Mouse (Mus musculus): ENCODE data around the gene Arrdc5. TPM values are rescaled to one million over a fixed set of nuclear protein-coding genes. Genes with fewer than 3 reads are reported as not detected.
"Not testable (repeated sequence)": the region's sequence is repeated elsewhere in the genome, so short reads cannot be mapped to it uniquely, and the experiment has no call there.

Arrdc5 gene
- polyA plus RNA-seq, 1 experiment: not detected

- not testable (repeated sequence) for H3K27ac ChIP-seq (replicated peaks; ENCODE audit: low read depth, low read length); H3K4me3 ChIP-seq (ENCODE audit: insufficient read depth, low read depth, low read length)
- peaks cover 13% of the 10 kb centered on the region; the same call in 1 of the 2 replicates for H3K4me1 ChIP-seq (ENCODE audit: control insufficient read depth, insufficient read depth, insufficient read length, low read length)
Measured at GRCm38 (mm10) chr17:56258269-56258668, 41.8 kb downstream of the Arrdc5 start.

DNA sequence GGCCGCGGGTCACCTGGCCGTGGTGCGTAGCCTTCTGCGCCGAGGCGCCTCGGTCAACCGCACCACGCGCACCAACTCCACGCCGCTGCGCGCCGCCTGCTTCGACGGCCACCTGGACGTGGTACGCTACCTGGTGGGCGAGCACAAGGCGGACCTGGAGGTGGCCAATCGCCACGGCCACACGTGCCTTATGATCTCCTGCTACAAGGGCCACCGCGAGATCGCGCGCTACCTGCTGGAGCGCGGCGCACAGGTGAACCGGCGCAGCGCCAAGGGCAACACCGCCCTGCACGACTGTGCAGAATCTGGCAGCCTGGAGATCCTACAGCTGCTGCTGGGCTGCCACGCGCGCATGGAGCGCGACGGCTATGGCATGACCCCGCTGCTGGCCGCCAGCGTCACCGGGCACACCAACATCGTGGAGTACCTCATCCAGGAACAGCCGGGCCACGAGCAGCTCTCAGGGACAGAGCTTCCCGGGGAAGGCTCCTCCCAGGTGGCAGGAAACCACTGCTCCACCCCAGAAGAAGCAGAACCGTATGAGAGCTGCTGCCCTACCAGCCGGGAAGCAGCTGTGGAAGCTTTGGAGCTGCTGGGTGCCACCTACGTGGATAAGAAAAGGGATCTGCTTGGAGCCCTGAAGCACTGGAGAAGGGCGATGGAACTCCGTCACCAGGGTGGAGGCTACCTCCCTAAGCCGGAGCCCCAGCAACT is 42.7 kb downstream of the Arrdc5 start:
- Histone ChIP-seq H3K4me3 (ENCODE audit: insufficient read depth, low read depth, low read length) (peak overlapping the region; percentile 61), H3K27ac (replicated peaks; ENCODE audit: low read depth, low read length) (no peak overlapping the region), H3K4me1 (ENCODE audit: control insufficient read depth, insufficient read depth, insufficient read length, low read length) (peaks cover 13% of the 10 kb centered on the region; the same call in 1 of the 2 replicates)

- Histone ChIP-seq H3K4me3 (ENCODE audit: insufficient read depth, low read depth, low read length) (peak within 1 kb of the TSS; percentile 70), H3K27ac (replicated peaks; ENCODE audit: low read depth, low read length) (peak within 1 kb of the TSS; percentile 95), H3K4me1 (ENCODE audit: control insufficient read depth, insufficient read depth, insufficient read length, low read length) (peaks cover 13% of the 10 kb centered on the region; the same call in 1 of the 2 replicates)
Measured at GRCm38 (mm10) chr17:56256239-56256881, 43.7 kb downstream of the Arrdc5 start, which contains the start of gene Fem1a. TSS of gene Fem1a (plus strand) at chr17:56256810.

GRCm38 (mm10) chr17:56255863-56256238 is 44.2 kb downstream of the Arrdc5 start:
- peak overlapping the region; percentile 95 for H3K27ac ChIP-seq (replicated peaks; ENCODE audit: low read depth, low read length)
- H3K4me1 ChIP-seq (ENCODE audit: control insufficient read depth, insufficient read depth, insufficient read length, low read length): peaks cover 13% of the 10 kb centered on the region; the same call in 1 of the 2 replicates
- peak overlapping the region; percentile 70 for H3K4me3 ChIP-seq (ENCODE audit: insufficient read depth, low read depth, low read length)

DNA sequence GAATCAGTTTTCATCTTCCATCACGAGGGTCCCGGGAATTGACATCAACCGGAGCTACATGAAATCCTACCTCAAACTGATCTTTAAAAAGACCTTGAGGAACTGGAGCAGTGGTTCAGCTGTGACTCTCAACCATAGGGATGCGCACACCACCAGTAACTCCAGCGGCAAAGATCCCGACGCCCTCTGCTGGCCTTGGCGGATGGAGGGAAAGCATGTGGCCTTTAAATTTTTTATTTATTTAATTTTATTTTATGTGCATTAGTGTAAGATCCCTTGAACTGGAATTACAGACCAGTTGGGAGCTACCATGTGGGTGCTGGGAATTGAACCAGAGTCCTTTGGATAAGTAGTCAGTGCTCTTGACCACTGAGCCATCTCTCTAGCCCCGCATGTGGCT is 44.7 kb downstream of the Arrdc5 start:
- Histone ChIP-seq H3K4me1 (ENCODE audit: control insufficient read depth, insufficient read depth, insufficient read length, low read length) (peaks cover 13% of the 10 kb centered on the region; the same call in 1 of the 2 replicates), H3K4me3 (ENCODE audit: insufficient read depth, low read depth, low read length) (0 out of 2 replicates have a peak overlapping the region, but pooled peaks have one; percentile 7), H3K27ac (replicated peaks; ENCODE audit: low read depth, low read length) (no peak overlapping the region)

- Histone ChIP-seq H3K4me1 (ENCODE audit: control insufficient read depth, insufficient read depth, insufficient read length, low read length) (peaks cover 13% of the 10 kb centered on the region; the same call in 1 of the 2 replicates), H3K27ac (replicated peaks; ENCODE audit: low read depth, low read length) (no peak overlapping the region), H3K4me3 (ENCODE audit: insufficient read depth, low read depth, low read length) (no peak overlapping the region)
Measured at GRCm38 (mm10) chr17:56254695-56255094, 45.4 kb downstream of the Arrdc5 start.

GRCm38 (mm10) chr17:56251136-56251829 is 48.8 kb downstream of the Arrdc5 start:
- no peaks in the 10 kb centered on the region for H3K4me1 ChIP-seq (ENCODE audit: control insufficient read depth, insufficient read depth, insufficient read length, low read length)
- H3K27ac ChIP-seq (replicated peaks; ENCODE audit: low read depth, low read length): no peak overlapping the region
- no peak overlapping the region for H3K4me3 ChIP-seq (ENCODE audit: insufficient read depth, low read depth, low read length)

- no peak overlapping the region for H3K4me3 ChIP-seq (ENCODE audit: insufficient read depth, low read depth, low read length)
- no peak overlapping the region for H3K27ac ChIP-seq (replicated peaks; ENCODE audit: low read depth, low read length)
- H3K4me1 ChIP-seq (ENCODE audit: control insufficient read depth, insufficient read depth, insufficient read length, low read length): no peaks in the 10 kb centered on the region
Measured at GRCm38 (mm10) chr17:56245608-56246007, 54.5 kb downstream of the Arrdc5 start.

Other genes starting within 250 kb of the Arrdc5 start
- gene Ubxn6, start 225.3 kb downstream of the Arrdc5 start, polyA plus RNA-seq (2012; ENCODE audit: insufficient read depth, insufficient read length, missing spikeins): 41.1 and 69.6 TPM in 2 replicates
- 17.6 and 19.3 TPM in 2 replicates for gene Hdgfl2, start 220.7 kb downstream of the Arrdc5 start, polyA plus RNA-seq (2012; ENCODE audit: insufficient read depth, insufficient read length, missing spikeins)
- 195 and 205 TPM in 2 replicates for gene Plin4, start 190.5 kb downstream of the Arrdc5 start, polyA plus RNA-seq (2012; ENCODE audit: insufficient read depth, insufficient read length, missing spikeins)
- 138 and 171 TPM in 2 replicates for gene Plin5, start 182.7 kb downstream of the Arrdc5 start, polyA plus RNA-seq (2012; ENCODE audit: insufficient read depth, insufficient read length, missing spikeins)
- 61.5 and 101 TPM in 2 replicates for gene Lrg1, start 178.3 kb downstream of the Arrdc5 start, polyA plus RNA-seq (2012; ENCODE audit: insufficient read depth, insufficient read length, missing spikeins)
- gene Sema6b, start 159.9 kb downstream of the Arrdc5 start, polyA plus RNA-seq (2012; ENCODE audit: insufficient read depth, insufficient read length, missing spikeins): 1.9 and 5.0 TPM in 2 replicates
- 0.36 and 1.4 TPM in 2 replicates for gene Tnfaip8l1, start 137.8 kb downstream of the Arrdc5 start, polyA plus RNA-seq (2012; ENCODE audit: insufficient read depth, insufficient read length, missing spikeins)
- 30.8 and 30.9 TPM in 2 replicates for gene Mydgf, start 116.4 kb downstream of the Arrdc5 start, polyA plus RNA-seq (2012; ENCODE audit: insufficient read depth, insufficient read length, missing spikeins)
- gene Dpp9, start 81.4 kb downstream of the Arrdc5 start, polyA plus RNA-seq (2012; ENCODE audit: insufficient read depth, insufficient read length, missing spikeins): 7.7 and 9.2 TPM in 2 replicates
- gene Fem1a, start 43.5 kb downstream of the Arrdc5 start, polyA plus RNA-seq (2012; ENCODE audit: insufficient read depth, insufficient read length, missing spikeins): 16.3 and 18.4 TPM in 2 replicates
- 9.2 and 10.5 TPM in 2 replicates for gene Ticam1, start 23.5 kb downstream of the Arrdc5 start, polyA plus RNA-seq (2012; ENCODE audit: insufficient read depth, insufficient read length, missing spikeins)
- 62.9 and 78.2 TPM in 2 replicates for gene Plin3, start 7.4 kb downstream of the Arrdc5 start, polyA plus RNA-seq (2012; ENCODE audit: insufficient read depth, insufficient read length, missing spikeins)
- 2.7 and 3.3 TPM in 2 replicates for gene Uhrf1, start 3.0 kb upstream of the Arrdc5 start, polyA plus RNA-seq (2012; ENCODE audit: insufficient read depth, insufficient read length, missing spikeins)
- gene Kdm4b, start 25.8 kb upstream of the Arrdc5 start, polyA plus RNA-seq (2012; ENCODE audit: insufficient read depth, insufficient read length, missing spikeins): 6.4 and 17.7 TPM in 2 replicates
- 10.3 and 10.7 TPM in 2 replicates for gene Ptprs, start 176.2 kb upstream of the Arrdc5 start, polyA plus RNA-seq (2012; ENCODE audit: insufficient read depth, insufficient read length, missing spikeins)
- gene Znrf4, start 212.1 kb upstream of the Arrdc5 start, polyA plus RNA-seq (2012; ENCODE audit: insufficient read depth, insufficient read length, missing spikeins): not detected in 2 replicates